Mouse (Mus musculus): ENCODE results near the gene Il11. TPM values are rescaled to one million over a fixed set of nuclear protein-coding genes. Genes with fewer than 3 reads are reported as not detected.

Gene Il11
- not detected for polyA plus RNA-seq (2014; fragmentation: Illumina TruSeq; extraction: RNeasy Lipid Tissue Mini Kit (QIAGEN cat#74804); ENCODE audit: low replicate concordance)

GRCm38 (mm10) chr7:4782759-4783158 lies at the start of gene Il11, which contains the start of gene Tmem190:
Gene Il11, minus strand, starts transcription at chr7:4782859.
Gene Tmem190, plus strand, starts transcription at chr7:4782937.

GRCm38 (mm10) chr7:4812303-4813104 lies 29.8 kb upstream of the Il11 start, which contains the start of gene Ube2s:
Gene Ube2s, minus strand, starts transcription at chr7:4812590.

GRCm38 (mm10) chr7:4792278-4793212 lies 9.9 kb upstream of the Il11 start, which contains the start of gene Rpl28:
Gene Rpl28, plus strand, starts transcription at chr7:4792874.

GRCm38 (mm10) chr7:4789436-4789935 lies 6.8 kb upstream of the Il11 start, which contains the start of gene Tmem238:
Gene Tmem238, minus strand, starts transcription at chr7:4789656.

GRCm38 (mm10) chr7:4771202-4771601 lies 11.5 kb downstream of the Il11 start, which contains the start of gene Fam71e2:
Gene Fam71e2, minus strand, starts transcription at chr7:4771302.

GRCm38 (mm10) chr7:4752821-4753570 lies 29.7 kb downstream of the Il11 start, which contains the start of gene Cox6b2:
Gene Cox6b2, minus strand, starts transcription at chr7:4753094.

GRCm38 (mm10) chr7:4739544-4740275 lies 42.9 kb downstream of the Il11 start, which contains the start of gene Kmt5c:
Gene Kmt5c, plus strand, starts transcription at chr7:4740115.

GRCm38 (mm10) chr7:4725169-4725568 lies 57.5 kb downstream of the Il11 start, which contains the start of gene Tmem150b:
Gene Tmem150b, minus strand, starts transcription at chr7:4725249.

Other genes starting within 250 kb of the Il11 start
- gene Syt5, start 235.3 kb downstream of the Il11 start, polyA plus RNA-seq (2014; fragmentation: Illumina TruSeq; extraction: RNeasy Lipid Tissue Mini Kit (QIAGEN cat#74804); ENCODE audit: low replicate concordance) = 1.1 TPM
- gene Ptprh, start 178.8 kb downstream of the Il11 start, polyA plus RNA-seq (2014; fragmentation: Illumina TruSeq; extraction: RNeasy Lipid Tissue Mini Kit (QIAGEN cat#74804); ENCODE audit: low replicate concordance) = 19.6 TPM
- 28.1 TPM for gene Tmem86b, start 151.4 kb downstream of the Il11 start, polyA plus RNA-seq (2014; fragmentation: Illumina TruSeq; extraction: RNeasy Lipid Tissue Mini Kit (QIAGEN cat#74804); ENCODE audit: low replicate concordance)
- 11.5 TPM for gene Ppp6r1, start 123.8 kb downstream of the Il11 start, polyA plus RNA-seq (2014; fragmentation: Illumina TruSeq; extraction: RNeasy Lipid Tissue Mini Kit (QIAGEN cat#74804); ENCODE audit: low replicate concordance)
- gene Hspbp1, start 97.8 kb downstream of the Il11 start, polyA plus RNA-seq (2014; fragmentation: Illumina TruSeq; extraction: RNeasy Lipid Tissue Mini Kit (QIAGEN cat#74804); ENCODE audit: low replicate concordance) = not detected
- not detected for gene Brsk1, start 92.3 kb downstream of the Il11 start, polyA plus RNA-seq (2014; fragmentation: Illumina TruSeq; extraction: RNeasy Lipid Tissue Mini Kit (QIAGEN cat#74804); ENCODE audit: low replicate concordance)
- gene Tmem150b, start 57.6 kb downstream of the Il11 start, polyA plus RNA-seq (2014; fragmentation: Illumina TruSeq; extraction: RNeasy Lipid Tissue Mini Kit (QIAGEN cat#74804); ENCODE audit: low replicate concordance) = 4.2 TPM
- gene Kmt5c, start 42.7 kb downstream of the Il11 start, polyA plus RNA-seq (2014; fragmentation: Illumina TruSeq; extraction: RNeasy Lipid Tissue Mini Kit (QIAGEN cat#74804); ENCODE audit: low replicate concordance) = 2.5 TPM
- not detected for gene Cox6b2, start 29.8 kb downstream of the Il11 start, polyA plus RNA-seq (2014; fragmentation: Illumina TruSeq; extraction: RNeasy Lipid Tissue Mini Kit (QIAGEN cat#74804); ENCODE audit: low replicate concordance)
- not detected for gene Fam71e2, start 11.6 kb downstream of the Il11 start, polyA plus RNA-seq (2014; fragmentation: Illumina TruSeq; extraction: RNeasy Lipid Tissue Mini Kit (QIAGEN cat#74804); ENCODE audit: low replicate concordance)
- not detected for gene Tmem190, start 78 bp upstream of the Il11 start, polyA plus RNA-seq (2014; fragmentation: Illumina TruSeq; extraction: RNeasy Lipid Tissue Mini Kit (QIAGEN cat#74804); ENCODE audit: low replicate concordance)
- 1.0 TPM for gene Tmem238, start 6.8 kb upstream of the Il11 start, polyA plus RNA-seq (2014; fragmentation: Illumina TruSeq; extraction: RNeasy Lipid Tissue Mini Kit (QIAGEN cat#74804); ENCODE audit: low replicate concordance)
- gene Rpl28, start 10.0 kb upstream of the Il11 start, polyA plus RNA-seq (2014; fragmentation: Illumina TruSeq; extraction: RNeasy Lipid Tissue Mini Kit (QIAGEN cat#74804); ENCODE audit: low replicate concordance) = 4.2 TPM
- gene Ube2s, start 29.7 kb upstream of the Il11 start, polyA plus RNA-seq (2014; fragmentation: Illumina TruSeq; extraction: RNeasy Lipid Tissue Mini Kit (QIAGEN cat#74804); ENCODE audit: low replicate concordance) = 2.9 TPM
- gene Shisa7, start 61.8 kb upstream of the Il11 start, polyA plus RNA-seq (2014; fragmentation: Illumina TruSeq; extraction: RNeasy Lipid Tissue Mini Kit (QIAGEN cat#74804); ENCODE audit: low replicate concordance) = 0.19 TPM
- 0.97 TPM for gene Isoc2b, start 87.4 kb upstream of the Il11 start, polyA plus RNA-seq (2014; fragmentation: Illumina TruSeq; extraction: RNeasy Lipid Tissue Mini Kit (QIAGEN cat#74804); ENCODE audit: low replicate concordance)
- 0.85 TPM for gene Isoc2a, start 94.3 kb upstream of the Il11 start, polyA plus RNA-seq (2014; fragmentation: Illumina TruSeq; extraction: RNeasy Lipid Tissue Mini Kit (QIAGEN cat#74804); ENCODE audit: low replicate concordance)
- not detected for gene Gm36210, start 123.7 kb upstream of the Il11 start, polyA plus RNA-seq (2014; fragmentation: Illumina TruSeq; extraction: RNeasy Lipid Tissue Mini Kit (QIAGEN cat#74804); ENCODE audit: low replicate concordance)
- not detected for gene Zfp628, start 132.4 kb upstream of the Il11 start, polyA plus RNA-seq (2014; fragmentation: Illumina TruSeq; extraction: RNeasy Lipid Tissue Mini Kit (QIAGEN cat#74804); ENCODE audit: low replicate concordance)
- 0.59 TPM for gene Nat14, start 139.2 kb upstream of the Il11 start, polyA plus RNA-seq (2014; fragmentation: Illumina TruSeq; extraction: RNeasy Lipid Tissue Mini Kit (QIAGEN cat#74804); ENCODE audit: low replicate concordance)
- gene Ssc5d, start 142.9 kb upstream of the Il11 start, polyA plus RNA-seq (2014; fragmentation: Illumina TruSeq; extraction: RNeasy Lipid Tissue Mini Kit (QIAGEN cat#74804); ENCODE audit: low replicate concordance) = not detected
- not detected for gene Sbk2, start 181.5 kb upstream of the Il11 start, polyA plus RNA-seq (2014; fragmentation: Illumina TruSeq; extraction: RNeasy Lipid Tissue Mini Kit (QIAGEN cat#74804); ENCODE audit: low replicate concordance)
- gene Sbk3, start 188.3 kb upstream of the Il11 start, polyA plus RNA-seq (2014; fragmentation: Illumina TruSeq; extraction: RNeasy Lipid Tissue Mini Kit (QIAGEN cat#74804); ENCODE audit: low replicate concordance) = not detected
- 8.2 TPM for gene Zfp579, start 213.3 kb upstream of the Il11 start, polyA plus RNA-seq (2014; fragmentation: Illumina TruSeq; extraction: RNeasy Lipid Tissue Mini Kit (QIAGEN cat#74804); ENCODE audit: low replicate concordance)
- gene Zfp524, start 231.6 kb upstream of the Il11 start, polyA plus RNA-seq (2014; fragmentation: Illumina TruSeq; extraction: RNeasy Lipid Tissue Mini Kit (QIAGEN cat#74804); ENCODE audit: low replicate concordance) = not detected
- gene Fiz1, start 231.8 kb upstream of the Il11 start, polyA plus RNA-seq (2014; fragmentation: Illumina TruSeq; extraction: RNeasy Lipid Tissue Mini Kit (QIAGEN cat#74804); ENCODE audit: low replicate concordance) = 9.3 TPM
- 0.48 TPM for gene Gm44973, start 232.6 kb upstream of the Il11 start, polyA plus RNA-seq (2014; fragmentation: Illumina TruSeq; extraction: RNeasy Lipid Tissue Mini Kit (QIAGEN cat#74804); ENCODE audit: low replicate concordance)
- 3.4 TPM for gene Zfp865, start 237.5 kb upstream of the Il11 start, polyA plus RNA-seq (2014; fragmentation: Illumina TruSeq; extraction: RNeasy Lipid Tissue Mini Kit (QIAGEN cat#74804); ENCODE audit: low replicate concordance)
- not detected for gene Ccdc106, start 237.7 kb upstream of the Il11 start, polyA plus RNA-seq (2014; fragmentation: Illumina TruSeq; extraction: RNeasy Lipid Tissue Mini Kit (QIAGEN cat#74804); ENCODE audit: low replicate concordance)